Mouse (Mus musculus): Measurements from ENCODE around the gene Lsm10. TPM values are rescaled to one million over a fixed set of nuclear protein-coding genes. Genes with fewer than 3 reads are reported as not detected.

The Lsm10 gene
- polyA plus RNA-seq, 1 experiment from 2014 or later = 57.5 TPM

DNA sequence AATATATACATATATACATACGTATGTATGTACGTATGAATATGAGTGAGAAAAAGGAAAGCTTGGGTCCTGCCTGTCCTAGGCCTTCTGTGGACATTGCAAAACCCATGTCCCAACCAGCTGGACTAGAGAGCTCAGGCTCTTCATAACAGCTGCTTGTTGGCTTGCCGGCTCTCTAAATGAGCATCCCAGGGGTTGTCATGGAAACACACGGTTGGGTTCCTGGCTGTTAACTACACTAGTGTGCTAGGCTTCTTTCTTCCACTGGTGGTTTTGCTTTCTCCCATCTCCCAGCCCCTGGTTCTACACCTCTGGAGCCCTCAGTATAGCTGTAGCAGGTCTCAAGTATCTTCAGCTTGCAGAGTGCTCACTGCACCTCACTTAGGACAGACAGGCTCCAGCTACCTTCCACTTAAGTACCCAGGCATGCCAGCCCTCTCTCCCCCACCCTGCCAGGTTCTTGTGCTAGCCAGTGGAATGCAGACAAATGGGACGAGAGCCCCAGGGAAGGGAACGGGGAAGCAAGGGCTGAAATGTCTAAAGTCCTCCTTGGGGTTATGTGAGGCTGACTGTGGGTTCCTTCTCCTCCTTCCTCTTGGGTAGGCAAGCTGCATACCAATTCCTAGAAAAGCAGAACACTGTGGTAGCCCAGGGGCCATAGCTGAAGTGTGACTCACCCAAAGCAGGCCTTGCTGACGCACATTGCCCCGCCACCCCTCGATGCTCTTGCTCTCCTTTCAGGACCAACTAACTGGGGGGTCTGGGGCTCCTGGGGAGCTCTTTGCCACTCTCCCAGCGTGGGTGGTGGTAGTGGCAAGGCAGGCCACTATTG, 35.1 kb downstream of the Lsm10 start:
- no peaks in the 10 kb centered on the region for H3K9me3 ChIP-seq (ENCODE audit: control insufficient read depth, low read length)
- no peaks in the 10 kb centered on the region for H3K27me3 ChIP-seq (replicated peaks; ENCODE audit: control insufficient read depth, insufficient read depth, low read length)
- H3K4me3 ChIP-seq (ENCODE audit: low read length) = no peak overlapping the region
- 53% methylated on average over 10 of the region's 10 CpGs for WGBS
- H3K9ac ChIP-seq (ENCODE audit: low read depth, low read length) = no peak overlapping the region
- H3K27ac ChIP-seq (ENCODE audit: low read length) = peak overlapping the region; percentile 65
- peak; percentile 61 for ATAC-seq
- peaks cover 25% of the 10 kb centered on the region for H3K36me3 ChIP-seq (ENCODE audit: control insufficient read depth, insufficient read depth, low read length)
- peaks cover 22% of the 10 kb centered on the region for H3K4me1 ChIP-seq (ENCODE audit: control insufficient read depth, insufficient read depth, low read length)
- H3K4me2 ChIP-seq (ENCODE audit: low read depth, low read length) = no peak overlapping the region

DNA sequence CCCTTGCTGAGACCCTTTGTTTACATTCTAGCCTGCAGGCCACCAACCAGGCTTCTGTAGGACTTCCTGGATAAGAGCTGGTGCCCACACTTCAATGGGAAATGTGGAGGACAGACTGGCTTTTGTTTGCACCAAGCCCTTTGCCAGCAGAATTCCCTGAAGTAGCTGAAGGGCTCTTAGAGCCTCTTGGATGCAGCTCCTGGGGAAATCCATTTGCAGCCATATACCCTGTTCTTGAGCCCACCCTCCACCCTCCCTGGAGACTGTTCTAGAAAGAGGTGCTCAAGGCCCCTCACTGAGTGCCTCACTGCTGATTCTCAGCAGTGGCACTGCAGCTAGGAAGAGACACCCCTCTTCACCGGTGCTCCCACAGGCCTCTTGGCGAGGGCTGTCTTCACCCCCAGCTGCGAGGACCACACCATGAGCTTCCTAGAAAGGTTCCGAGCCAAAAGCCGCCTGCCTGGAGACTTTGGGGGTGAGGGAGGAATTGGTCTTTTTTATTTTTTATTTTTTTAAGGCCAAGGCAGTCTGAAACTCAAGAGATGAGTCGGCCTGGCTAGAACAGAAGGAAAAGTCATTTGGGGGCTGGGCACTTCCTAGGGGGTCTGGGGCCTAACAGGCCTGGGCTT, 36.3 kb downstream of the Lsm10 start:
- 0 out of 2 replicates have a peak overlapping the region, but pooled peaks have one; percentile 10 for H3K9ac ChIP-seq (ENCODE audit: low read depth, low read length)
- no peak for ATAC-seq

DNA sequence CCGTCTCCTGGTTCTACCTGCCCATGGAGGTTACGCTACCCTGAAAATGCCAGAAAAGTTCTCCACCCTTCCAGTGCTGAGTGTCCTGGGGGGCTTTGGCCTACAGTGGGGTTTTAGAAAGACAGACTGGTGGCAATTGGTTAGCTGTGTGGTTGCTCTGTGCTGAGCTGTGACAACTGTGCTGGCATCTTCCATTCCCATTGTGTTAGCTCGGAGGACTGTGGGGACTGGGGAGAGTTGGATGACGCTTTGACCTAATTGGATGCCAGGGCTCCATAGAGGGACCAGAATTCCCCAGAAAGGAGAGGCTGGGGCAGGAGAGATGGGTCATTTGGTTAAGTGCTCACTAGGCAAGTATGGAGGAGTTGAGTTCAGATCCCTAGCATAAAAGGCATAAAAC, 37.8 kb downstream of the Lsm10 start:
- no peak overlapping the region for H3K27ac ChIP-seq (ENCODE audit: low read length)
- H3K9me3 ChIP-seq (ENCODE audit: control insufficient read depth, low read length) = no peaks in the 10 kb centered on the region
- 96% methylated on average over 4 of the region's 4 CpGs for WGBS
- H3K4me3 ChIP-seq (ENCODE audit: low read length) = no peak overlapping the region
- peaks cover 22% of the 10 kb centered on the region for H3K4me1 ChIP-seq (ENCODE audit: control insufficient read depth, insufficient read depth, low read length)
- H3K36me3 ChIP-seq (ENCODE audit: control insufficient read depth, insufficient read depth, low read length) = peaks cover 26% of the 10 kb centered on the region
- no peaks in the 10 kb centered on the region for H3K27me3 ChIP-seq (replicated peaks; ENCODE audit: control insufficient read depth, insufficient read depth, low read length)
- H3K4me2 ChIP-seq (ENCODE audit: low read depth, low read length) = no peak overlapping the region
- no peak overlapping the region for H3K9ac ChIP-seq (ENCODE audit: low read depth, low read length)
- ATAC-seq = no peak

More for the DNA sequence above, 36.3 kb downstream of the Lsm10 start:
- Histone ChIP-seq H3K27ac (ENCODE audit: low read length) (peak overlapping the region; percentile 65), H3K36me3 (ENCODE audit: control insufficient read depth, insufficient read depth, low read length) (peaks cover 29% of the 10 kb centered on the region), H3K4me1 (ENCODE audit: control insufficient read depth, insufficient read depth, low read length) (peaks cover 22% of the 10 kb centered on the region), H3K4me2 (ENCODE audit: low read depth, low read length) (no peak overlapping the region), H3K27me3 (replicated peaks; ENCODE audit: control insufficient read depth, insufficient read depth, low read length) (no peaks in the 10 kb centered on the region), H3K9me3 (ENCODE audit: control insufficient read depth, low read length) (no peaks in the 10 kb centered on the region), H3K4me3 (ENCODE audit: low read length) (no peak overlapping the region)
- 66% methylated on average over 6 of the region's 6 CpGs for WGBS

DNA sequence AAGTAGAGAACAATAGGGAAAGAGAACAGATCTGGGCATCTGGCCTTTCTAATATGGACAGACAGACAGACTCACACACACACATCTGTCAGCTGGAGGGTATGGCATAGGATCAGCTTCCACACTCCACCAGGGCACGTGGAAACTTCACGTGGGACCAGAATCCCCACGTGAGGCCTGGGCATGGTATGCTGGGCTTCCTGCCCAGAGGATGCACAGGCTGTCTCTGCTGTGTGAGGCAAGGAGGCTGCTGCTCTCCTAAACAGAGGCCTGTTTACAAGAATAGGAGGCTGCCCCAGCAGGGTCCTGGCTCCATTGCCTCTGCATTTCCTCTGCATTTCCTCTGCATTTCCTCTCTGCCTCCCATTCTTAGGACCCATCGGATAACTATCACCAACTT, 38.2 kb downstream of the Lsm10 start:
- no peak overlapping the region for H3K4me3 ChIP-seq (ENCODE audit: low read length)
- H3K36me3 ChIP-seq (ENCODE audit: control insufficient read depth, insufficient read depth, low read length) = peaks cover 23% of the 10 kb centered on the region
- 83% methylated on average over 4 of the region's 4 CpGs for WGBS
- peaks cover 22% of the 10 kb centered on the region for H3K4me1 ChIP-seq (ENCODE audit: control insufficient read depth, insufficient read depth, low read length)
- no peaks in the 10 kb centered on the region for H3K27me3 ChIP-seq (replicated peaks; ENCODE audit: control insufficient read depth, insufficient read depth, low read length)
- H3K4me2 ChIP-seq (ENCODE audit: low read depth, low read length) = no peak overlapping the region
- H3K9ac ChIP-seq (ENCODE audit: low read depth, low read length) = no peak overlapping the region
- H3K9me3 ChIP-seq (ENCODE audit: control insufficient read depth, low read length) = no peaks in the 10 kb centered on the region
- H3K27ac ChIP-seq (ENCODE audit: low read length) = no peak overlapping the region
- no peak for ATAC-seq

DNA sequence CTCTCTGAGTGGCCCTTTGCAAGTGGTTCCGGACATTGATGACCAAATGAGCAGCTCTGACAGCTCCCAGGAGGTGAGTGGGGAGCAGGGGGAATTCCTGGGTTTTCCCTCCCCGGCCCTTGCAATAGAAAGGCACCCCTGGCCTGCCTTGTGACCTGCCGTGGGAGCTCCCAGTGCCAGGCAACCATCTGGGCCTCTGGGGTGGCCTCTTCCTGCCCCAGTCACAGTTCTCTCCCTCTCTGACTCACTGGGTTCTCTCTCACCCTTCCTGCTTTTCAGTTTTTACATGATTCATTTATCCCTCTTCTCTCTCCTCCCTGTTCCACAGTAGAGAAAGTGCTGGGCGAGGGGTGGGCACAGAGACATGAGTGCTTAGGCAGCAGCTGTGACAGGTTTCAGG, 41.4 kb downstream of the Lsm10 start:
- H3K4me2 ChIP-seq (ENCODE audit: low read depth, low read length) = no peak overlapping the region
- no peak overlapping the region for H3K9ac ChIP-seq (ENCODE audit: low read depth, low read length)
- no peaks in the 10 kb centered on the region for H3K9me3 ChIP-seq (ENCODE audit: control insufficient read depth, low read length)
- H3K27me3 ChIP-seq (replicated peaks; ENCODE audit: control insufficient read depth, insufficient read depth, low read length) = no peaks in the 10 kb centered on the region
- no peak overlapping the region for H3K4me3 ChIP-seq (ENCODE audit: low read length)
- H3K4me1 ChIP-seq (ENCODE audit: control insufficient read depth, insufficient read depth, low read length) = peaks cover 5% of the 10 kb centered on the region
- WGBS = 86% methylated on average over 4 of the region's 4 CpGs
- ATAC-seq = no peak
- peaks cover 22% of the 10 kb centered on the region for H3K36me3 ChIP-seq (ENCODE audit: control insufficient read depth, insufficient read depth, low read length)
- no peak overlapping the region for H3K27ac ChIP-seq (ENCODE audit: low read length)

DNA sequence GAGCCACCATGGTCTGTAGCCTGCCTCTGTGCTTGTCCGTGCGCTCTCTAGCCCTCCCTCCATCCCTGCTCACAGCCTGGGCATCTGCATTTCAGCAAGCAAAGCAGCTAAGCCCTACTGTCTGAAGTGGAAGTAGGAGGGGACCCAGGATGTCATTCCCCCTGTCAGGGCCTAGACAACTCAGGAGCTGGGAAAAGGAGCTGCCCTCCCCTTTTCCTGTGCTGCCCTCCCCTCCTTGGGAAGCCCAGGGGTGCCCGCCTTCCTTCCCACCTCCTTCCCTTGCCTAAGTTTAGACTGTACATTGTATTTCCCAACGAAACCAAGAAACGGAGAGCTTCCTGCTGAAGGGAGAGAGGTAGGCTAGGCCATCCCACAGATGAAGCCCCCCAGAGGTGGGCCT, 44.6 kb downstream of the Lsm10 start:
- no peak for ATAC-seq

DNA sequence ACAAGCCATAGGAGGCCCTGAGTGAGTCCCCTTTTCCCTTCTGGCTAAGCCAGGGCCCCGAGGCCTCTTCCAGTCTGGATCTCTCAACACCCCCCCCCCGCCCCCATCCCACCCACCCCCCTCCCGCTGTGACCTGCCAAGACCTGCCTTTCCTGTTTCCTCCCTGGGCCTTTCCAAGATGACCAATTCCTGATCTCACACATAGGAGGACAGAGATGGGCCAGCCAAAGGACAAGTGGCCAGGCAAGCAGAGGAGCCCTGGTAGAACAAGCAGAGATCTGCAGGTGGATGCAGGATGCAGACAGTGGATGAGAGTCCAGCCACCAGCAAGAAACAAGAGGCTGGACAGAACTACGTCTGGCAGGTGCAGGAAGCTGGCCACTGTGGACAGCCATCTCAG, 49.0 kb downstream of the Lsm10 start:
- H3K4me3 ChIP-seq (ENCODE audit: low read length) = no peak overlapping the region
- H3K4me1 ChIP-seq (ENCODE audit: control insufficient read depth, insufficient read depth, low read length) = peaks cover 23% of the 10 kb centered on the region
- H3K4me2 ChIP-seq (ENCODE audit: low read depth, low read length) = no peak overlapping the region
- WGBS = 42% methylated on average over 4 of the region's 4 CpGs
- H3K9ac ChIP-seq (ENCODE audit: low read depth, low read length) = no peak overlapping the region
- H3K27me3 ChIP-seq (replicated peaks; ENCODE audit: control insufficient read depth, insufficient read depth, low read length) = no peaks in the 10 kb centered on the region
- no peaks in the 10 kb centered on the region for H3K9me3 ChIP-seq (ENCODE audit: control insufficient read depth, low read length)
- no peak overlapping the region for H3K27ac ChIP-seq (ENCODE audit: low read length)
- ATAC-seq = no peak
- no peaks in the 10 kb centered on the region for H3K36me3 ChIP-seq (ENCODE audit: control insufficient read depth, insufficient read depth, low read length)

More for the DNA sequence above, 44.6 kb downstream of the Lsm10 start:
- H3K4me2 ChIP-seq (ENCODE audit: low read depth, low read length) = no peak overlapping the region
- peaks cover 15% of the 10 kb centered on the region for H3K36me3 ChIP-seq (ENCODE audit: control insufficient read depth, insufficient read depth, low read length)
- no peak overlapping the region for H3K4me3 ChIP-seq (ENCODE audit: low read length)
- H3K9ac ChIP-seq (ENCODE audit: low read depth, low read length) = no peak overlapping the region
- no peaks in the 10 kb centered on the region for H3K27me3 ChIP-seq (replicated peaks; ENCODE audit: control insufficient read depth, insufficient read depth, low read length)
- H3K27ac ChIP-seq (ENCODE audit: low read length) = 0 out of 2 replicates have a peak overlapping the region, but pooled peaks have one; percentile 4
- WGBS = 60% methylated on average over 5 of the region's 5 CpGs
- no peaks in the 10 kb centered on the region for H3K4me1 ChIP-seq (ENCODE audit: control insufficient read depth, insufficient read depth, low read length)
- no peaks in the 10 kb centered on the region for H3K9me3 ChIP-seq (ENCODE audit: control insufficient read depth, low read length)

DNA sequence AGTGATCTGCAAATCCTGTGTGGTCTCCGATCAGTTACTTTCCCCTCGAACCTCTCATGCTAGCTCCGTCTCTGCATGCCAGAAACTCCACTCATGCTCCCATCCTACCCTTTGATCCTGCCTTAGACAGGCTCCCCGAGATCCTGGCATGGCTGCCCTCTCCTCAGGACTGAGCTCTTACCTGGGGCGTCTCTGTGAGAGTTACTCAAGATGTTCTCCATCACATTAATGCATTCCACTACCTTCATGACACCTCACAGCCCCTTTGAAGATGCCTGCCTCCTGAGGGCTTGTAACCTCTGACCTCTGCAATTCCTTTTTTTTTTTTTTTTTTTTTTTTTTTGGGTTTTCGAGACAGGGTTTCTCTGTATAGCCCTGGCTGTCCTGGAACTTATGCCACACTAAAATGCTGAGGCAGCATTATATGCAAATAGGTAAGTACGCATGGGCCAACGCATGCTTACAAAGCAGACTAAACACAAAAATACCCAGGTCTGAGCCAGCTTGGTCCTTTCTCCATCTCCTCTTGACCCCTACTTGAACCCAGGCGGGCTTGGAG, 50.6 kb downstream of the Lsm10 start:
- Histone ChIP-seq H3K4me1 (ENCODE audit: control insufficient read depth, insufficient read depth, low read length) (peaks cover 28% of the 10 kb centered on the region), H3K9ac (ENCODE audit: low read depth, low read length) (peak overlapping the region; percentile 82; the same call in 1 of the 2 replicates), H3K4me2 (ENCODE audit: low read depth, low read length) (peak overlapping the region; percentile 87; the same call in 1 of the 2 replicates), H3K27ac (ENCODE audit: low read length) (peak overlapping the region; percentile 85), H3K9me3 (ENCODE audit: control insufficient read depth, low read length) (no peaks in the 10 kb centered on the region), H3K27me3 (replicated peaks; ENCODE audit: control insufficient read depth, insufficient read depth, low read length) (no peaks in the 10 kb centered on the region), H3K4me3 (ENCODE audit: low read length) (peak overlapping the region; percentile 67; the same call in 1 of the 2 replicates), H3K36me3 (ENCODE audit: control insufficient read depth, insufficient read depth, low read length) (peaks cover 2% of the 10 kb centered on the region; the same call in 1 of the 2 replicates)
- no peak for ATAC-seq
- 44% methylated on average over 9 of the region's 9 CpGs for WGBS

DNA sequence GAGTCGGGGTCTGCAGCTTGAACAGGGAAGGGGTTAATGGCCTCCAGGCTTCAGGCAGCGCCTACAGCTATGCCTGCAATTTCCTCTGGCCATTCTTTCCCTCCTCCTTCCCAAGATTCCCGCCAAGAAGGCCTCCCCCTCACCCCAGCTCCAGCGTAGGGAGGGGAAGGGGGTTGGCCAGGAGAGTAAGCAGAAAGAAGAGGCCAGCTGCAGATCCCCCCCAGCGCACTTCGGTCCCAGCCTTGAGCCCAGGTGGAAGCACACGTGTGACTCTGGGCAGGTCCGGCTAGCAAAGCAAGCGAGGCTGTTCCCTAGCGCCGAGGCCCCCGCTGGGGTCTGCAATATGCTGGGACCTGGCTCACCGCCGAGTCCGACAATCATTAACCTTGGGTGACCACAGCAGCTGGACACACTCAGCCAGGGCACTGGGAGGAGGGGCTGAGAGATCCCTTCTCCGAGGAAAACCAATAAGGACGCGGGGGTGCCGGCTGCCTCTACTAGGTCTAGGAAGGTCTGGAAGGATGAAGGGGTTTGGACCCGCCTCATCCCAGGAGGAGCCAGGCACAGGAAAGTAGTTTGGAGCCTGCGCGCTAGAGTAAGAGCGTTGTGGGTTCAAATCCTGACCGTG, 51.2 kb downstream of the Lsm10 start, which contains the start of gene Eva1b:
Gene Eva1b, plus strand, starts transcription at position 212 of the 628 bp plus-strand sequence.
- peaks cover 2% of the 10 kb centered on the region; the same call in 1 of the 2 replicates for H3K36me3 ChIP-seq (ENCODE audit: control insufficient read depth, insufficient read depth, low read length)
- no peaks in the 10 kb centered on the region for H3K27me3 ChIP-seq (replicated peaks; ENCODE audit: control insufficient read depth, insufficient read depth, low read length)
- no peaks in the 10 kb centered on the region for H3K9me3 ChIP-seq (ENCODE audit: control insufficient read depth, low read length)
- H3K4me2 ChIP-seq (ENCODE audit: low read depth, low read length) = peak within 1 kb of the TSS; percentile 87
- 2% methylated on average over 24 of the region's 24 CpGs for WGBS
- peak within 1 kb of the TSS; percentile 82 for H3K9ac ChIP-seq (ENCODE audit: low read depth, low read length)
- peak; percentile 80 for ATAC-seq
- H3K27ac ChIP-seq (ENCODE audit: low read length) = peak within 1 kb of the TSS; percentile 85
- peak within 1 kb of the TSS; percentile 67 for H3K4me3 ChIP-seq (ENCODE audit: low read length)
- peaks cover 28% of the 10 kb centered on the region for H3K4me1 ChIP-seq (ENCODE audit: control insufficient read depth, insufficient read depth, low read length)
